Mouse (Mus musculus): ENCODE measurements around the gene Ildr2.

GRCm38 (mm10) chr1:166280566-166280965 is 26.6 kb downstream of the Ildr2 start:
- TF ChIP-seq POLR2A (IDR thresholded peaks at IDR 0.05; ENCODE audit: insufficient read length, low read depth) (no peak), USF1 (IDR thresholded peaks at IDR 0.05; ENCODE audit: low read depth) (no peak), MAX (IDR thresholded peaks at IDR 0.05; ENCODE audit: low read depth) (no peak), CEBPB (IDR thresholded peaks at IDR 0.05; ENCODE audit: insufficient read depth, poor library complexity, severe bottlenecking) (no peak), POLR2AphosphoS2 (IDR thresholded peaks at IDR 0.05; ENCODE audit: insufficient read length, low read depth) (no peak), REST (IDR thresholded peaks at IDR 0.05; ENCODE audit: insufficient read depth, insufficient read length) (no peak), E2F4 (IDR thresholded peaks at IDR 0.05; ENCODE audit: insufficient read depth) (no peak)

Data from myocyte (in vitro differentiated cells).